Mouse (Mus musculus): ENCODE data around the gene Rps6kl1.

Gene Rps6kl1

GRCm38 (mm10) chr12:85135513-85136470, 15.3 kb downstream of the Rps6kl1 start:
- DNase-seq: no peak

- DNase-seq: no peak
Observed at GRCm38 (mm10) chr12:85134043-85134794, 16.8 kb downstream of the Rps6kl1 start.

- no peak for DNase-seq
Observed at GRCm38 (mm10) chr12:85131361-85131760, 19.7 kb downstream of the Rps6kl1 start.

- DNase-seq: no peak
Observed at GRCm38 (mm10) chr12:85129426-85129978, 21.6 kb downstream of the Rps6kl1 start.

DNA sequence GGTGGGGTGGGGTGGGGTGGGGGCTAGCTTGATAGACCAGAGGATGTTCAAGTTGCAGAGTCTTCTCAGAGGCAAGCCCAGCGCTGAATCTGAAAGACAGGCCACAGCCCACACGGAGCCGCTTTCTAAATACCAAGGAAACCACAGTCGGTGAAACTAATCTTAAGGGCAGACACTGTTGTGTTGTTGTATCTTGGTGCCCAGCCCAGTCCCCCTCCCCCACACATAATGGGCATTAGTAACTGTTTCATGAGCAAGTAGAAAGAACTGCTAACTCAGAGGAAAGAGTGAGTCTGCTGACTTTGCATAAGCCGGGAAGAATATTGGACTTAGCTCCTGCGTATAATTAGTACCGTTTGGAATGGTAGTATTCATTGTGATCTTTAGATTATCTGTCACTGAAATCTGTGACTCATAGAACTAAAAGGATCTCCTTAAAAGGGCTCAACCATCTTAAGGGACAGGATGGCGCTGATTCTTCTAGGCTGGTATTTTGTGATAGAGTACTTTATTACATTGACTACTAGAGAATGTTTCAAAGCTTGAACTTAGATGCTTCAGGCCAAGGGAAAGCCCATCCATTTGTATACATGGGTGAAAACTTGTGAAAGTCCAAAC, 24.0 kb downstream of the Rps6kl1 start:
- no peak for DNase-seq

DNA sequence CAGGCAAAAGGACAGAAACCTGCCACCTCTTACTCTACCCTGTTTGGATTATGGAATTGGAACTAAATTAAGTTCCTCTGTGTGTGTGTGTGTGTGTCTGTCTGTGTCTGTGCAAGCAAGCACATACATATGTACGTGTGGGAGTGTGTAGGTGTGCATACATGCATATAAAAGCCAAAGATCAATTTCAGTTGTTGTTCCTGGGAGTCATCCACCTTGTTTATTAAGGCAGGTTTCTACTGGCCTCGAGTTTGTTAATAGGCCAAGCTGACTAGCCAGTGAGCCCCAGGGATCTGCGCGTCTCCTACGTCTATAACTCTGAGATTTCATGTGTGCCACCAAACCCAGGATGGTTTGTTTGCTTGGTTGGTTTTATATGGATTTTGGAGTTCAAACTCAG, 26.3 kb downstream of the Rps6kl1 start:
- DNase-seq: no peak

- no peak for DNase-seq
Observed at GRCm38 (mm10) chr12:85123645-85124044, 27.4 kb downstream of the Rps6kl1 start.

- DNase-seq: no peak
Observed at GRCm38 (mm10) chr12:85123108-85123530, 27.9 kb downstream of the Rps6kl1 start.

DNA sequence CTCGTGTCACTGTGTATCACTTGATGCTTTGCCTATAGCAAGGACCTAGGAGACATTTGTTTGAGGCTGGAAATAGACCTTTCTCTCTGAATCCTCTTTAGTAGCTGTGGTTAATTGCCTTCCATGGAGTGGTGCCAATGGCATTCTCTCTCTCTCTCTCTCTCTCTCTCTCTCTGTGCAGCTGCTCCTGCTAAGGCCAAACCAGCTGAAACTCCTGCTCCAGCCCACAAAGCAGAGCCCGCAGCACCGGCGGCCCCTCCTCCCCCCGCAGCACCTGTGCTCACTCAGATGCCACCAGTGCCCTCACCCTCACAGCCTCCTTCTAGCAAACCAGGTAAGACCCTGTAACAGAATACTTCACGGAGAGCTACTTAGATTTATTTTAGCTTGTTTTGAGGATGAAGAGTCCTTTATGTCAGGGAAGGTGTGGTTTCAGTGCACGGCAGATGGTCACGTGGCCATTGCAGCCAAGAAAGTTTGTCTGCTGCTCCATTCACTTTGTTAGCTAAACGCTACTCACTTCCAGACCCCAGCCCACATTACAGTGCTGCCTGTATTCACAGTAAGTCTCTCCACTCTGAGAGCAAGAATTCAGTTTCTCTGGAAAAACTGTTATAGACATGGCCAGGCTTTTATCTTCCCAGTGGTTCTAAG, 29.1 kb downstream of the Rps6kl1 start:
- DNase-seq: no peak

DNA sequence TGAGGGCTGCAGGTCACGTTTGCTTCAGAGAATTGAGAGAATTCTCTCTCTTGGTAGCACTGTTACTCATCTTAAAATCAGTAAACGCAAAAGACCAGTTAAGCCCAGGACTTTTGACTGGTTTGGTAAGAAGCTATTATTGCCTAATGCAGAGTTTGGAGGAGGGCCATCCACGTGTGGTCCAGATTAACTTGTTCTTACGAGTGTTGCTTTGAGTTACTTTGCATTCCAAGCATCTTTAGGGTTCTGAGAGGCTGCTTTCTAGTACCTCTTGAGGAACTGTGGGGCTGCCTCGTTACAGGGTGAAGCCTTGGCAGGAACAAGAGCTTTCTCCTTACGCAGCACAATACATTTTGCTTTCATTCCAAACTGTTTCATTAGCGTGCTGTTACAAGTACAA, 35.4 kb downstream of the Rps6kl1 start:
- peak; percentile 64 for DNase-seq

- DNase-seq: no peak
Observed at GRCm38 (mm10) chr12:85113917-85114316, 37.1 kb downstream of the Rps6kl1 start.

DNA sequence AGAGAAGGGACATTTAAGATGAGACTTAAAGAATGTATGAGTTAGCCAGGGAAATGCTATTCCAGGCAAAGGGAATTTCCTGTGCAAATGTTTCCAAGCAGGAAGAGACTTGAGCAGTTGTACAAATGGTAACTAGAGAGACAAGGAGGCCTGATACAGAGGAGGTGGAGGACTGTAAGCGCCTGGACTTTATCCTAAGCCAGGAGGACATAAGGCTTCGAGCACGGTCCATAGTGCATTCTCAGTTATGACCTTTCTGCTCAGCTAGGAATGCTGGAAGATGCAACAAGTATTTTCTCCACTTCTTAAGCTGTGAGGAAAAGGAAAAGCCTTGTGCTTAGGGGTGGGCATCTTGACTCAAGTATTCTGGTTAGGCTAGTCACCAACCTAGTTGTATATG, 37.7 kb downstream of the Rps6kl1 start:
- DNase-seq: no peak

- DNase-seq: no peak
Observed at GRCm38 (mm10) chr12:85112550-85113251, 38.4 kb downstream of the Rps6kl1 start.

DNA sequence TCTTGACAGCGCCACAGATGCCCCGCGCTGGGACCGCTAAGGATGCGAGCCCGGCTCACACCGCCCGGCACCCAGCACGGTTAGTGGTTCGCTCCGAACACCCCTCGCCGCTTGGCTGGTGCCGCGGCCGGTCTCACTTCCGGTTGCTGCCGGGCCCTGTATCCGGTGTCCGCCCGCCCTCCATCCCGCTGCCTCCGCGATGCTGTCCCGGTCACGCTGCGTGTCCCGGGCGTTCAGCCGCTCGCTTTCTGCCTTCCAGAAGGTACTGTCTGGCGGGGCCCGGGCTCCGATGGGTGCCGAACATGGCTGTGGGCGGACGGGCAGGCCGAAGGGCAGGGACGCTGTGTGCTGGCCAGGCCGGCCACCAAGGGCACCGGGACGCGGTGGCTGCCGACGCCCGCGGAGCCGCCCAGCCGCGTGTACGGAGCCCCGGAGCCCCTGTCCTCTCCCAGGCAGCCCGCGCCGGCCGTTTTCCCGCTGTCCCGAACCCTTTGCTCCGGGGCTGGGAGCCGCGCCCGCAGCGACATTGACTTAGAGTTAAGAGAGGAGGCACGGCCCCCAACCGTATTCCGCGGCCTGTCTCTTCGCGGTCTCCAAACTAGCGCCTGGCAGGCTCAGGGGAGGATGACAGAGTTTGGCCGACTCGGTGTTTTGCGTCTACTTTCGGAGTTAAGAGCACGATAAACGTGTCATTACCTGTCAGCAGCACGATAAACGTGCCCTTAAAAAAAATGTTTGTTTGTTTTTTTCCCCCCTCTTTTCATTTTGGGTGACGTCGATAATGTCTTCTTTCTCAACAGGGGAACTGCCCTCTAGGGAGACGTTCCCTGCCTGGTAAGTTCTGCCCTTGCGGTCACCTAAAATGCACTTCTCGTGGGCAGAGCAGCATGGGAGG, 40.1 kb downstream of the Rps6kl1 start, which contains the start of the genes Prox2 and Dlst:
Gene Prox2 (minus strand): TSS at position 62 of the 895 bp plus-strand sequence.
Gene Dlst (plus strand): TSS at position 136 of the 895 bp plus-strand sequence.
- DNase-seq: peak; percentile 90

DNA sequence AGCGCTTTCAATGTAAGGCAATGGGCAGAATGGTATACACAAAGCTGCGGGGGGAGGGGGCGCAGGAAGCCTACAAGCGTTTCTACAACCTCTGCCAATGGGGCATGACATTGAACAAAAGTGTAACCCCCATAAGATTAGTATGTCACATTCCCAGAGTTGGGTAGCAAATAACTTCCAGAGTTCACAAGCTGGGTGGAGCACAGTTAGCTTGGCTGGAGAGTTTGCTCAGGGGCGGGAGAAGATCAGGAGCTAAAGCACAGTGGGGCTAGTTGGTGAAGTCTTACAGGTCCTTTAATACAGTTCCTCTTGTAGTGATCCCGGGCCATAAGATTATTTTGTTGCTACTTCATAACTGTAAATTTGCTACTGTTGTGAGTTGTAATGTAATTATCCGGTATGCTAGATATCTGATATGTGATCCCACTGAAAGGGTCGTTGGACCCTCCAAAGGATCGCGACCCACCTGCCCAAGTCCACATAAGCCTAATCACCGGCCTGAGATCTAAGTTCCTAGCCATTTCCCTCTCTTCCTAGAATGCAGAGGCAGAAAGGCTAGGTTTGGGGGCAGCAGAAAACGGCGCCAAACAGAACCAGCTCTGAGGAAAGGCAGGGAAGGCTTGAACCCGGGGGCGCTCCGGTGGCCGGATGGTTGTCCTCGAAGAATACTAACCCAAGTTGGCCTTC, 40.9 kb downstream of the Rps6kl1 start:
- DNase-seq: no peak

DNA sequence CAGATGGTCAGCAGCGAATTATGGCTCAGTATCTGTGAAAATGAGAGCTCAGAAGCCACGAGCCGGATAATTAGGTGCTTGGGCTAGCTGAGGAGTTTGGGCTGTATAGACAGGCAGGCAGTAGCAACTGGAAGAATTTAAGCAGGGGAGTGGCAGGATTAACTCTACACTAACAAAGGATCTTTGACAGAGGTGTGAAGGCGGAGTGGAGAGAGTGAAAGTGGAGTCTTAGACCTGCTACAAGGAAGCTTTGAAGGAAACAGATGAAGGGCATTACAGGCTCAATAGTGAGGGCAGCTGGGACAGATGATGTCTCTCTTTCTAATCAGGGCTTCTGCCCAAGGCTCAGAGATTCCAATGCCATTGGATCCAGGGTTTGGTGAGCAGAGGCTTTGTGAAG, 41.6 kb downstream of the Rps6kl1 start:
- no peak for DNase-seq

- no peak for DNase-seq
Observed at GRCm38 (mm10) chr12:85108643-85109042, 42.4 kb downstream of the Rps6kl1 start.

GRCm38 (mm10) chr12:85106292-85106691, 44.8 kb downstream of the Rps6kl1 start:
- no peak for DNase-seq

DNA sequence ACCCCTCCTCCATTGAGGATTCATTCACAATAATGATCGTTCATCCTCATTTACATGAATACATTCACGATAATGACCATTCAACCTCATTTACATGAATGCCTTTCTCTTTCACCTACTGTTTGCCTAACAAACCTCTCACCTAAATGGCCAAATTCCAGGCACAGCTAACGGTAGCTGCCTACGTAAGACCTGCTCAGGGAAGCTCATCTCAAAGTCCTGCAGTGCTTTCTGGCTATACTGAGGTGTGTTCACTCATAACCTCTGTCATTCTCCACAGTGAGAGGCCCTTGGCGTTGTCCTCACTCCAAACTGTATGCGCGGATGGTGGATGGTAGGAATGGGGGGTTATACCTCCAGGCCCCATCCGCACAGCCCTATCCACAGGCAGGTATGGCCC, 46.3 kb downstream of the Rps6kl1 start:
- DNase-seq: no peak

- DNase-seq: no peak
Observed at GRCm38 (mm10) chr12:85103096-85103495, 48.0 kb downstream of the Rps6kl1 start.
